Mouse (Mus musculus): Measurements from ENCODE around the gene Isca2.

Isca2 gene

GRCm38 (mm10) chr12:84814663-84815325 lies 41.7 kb downstream of the Isca2 start:
- in situ Hi-C loops (cut with MboI), result no loop called here

DNA sequence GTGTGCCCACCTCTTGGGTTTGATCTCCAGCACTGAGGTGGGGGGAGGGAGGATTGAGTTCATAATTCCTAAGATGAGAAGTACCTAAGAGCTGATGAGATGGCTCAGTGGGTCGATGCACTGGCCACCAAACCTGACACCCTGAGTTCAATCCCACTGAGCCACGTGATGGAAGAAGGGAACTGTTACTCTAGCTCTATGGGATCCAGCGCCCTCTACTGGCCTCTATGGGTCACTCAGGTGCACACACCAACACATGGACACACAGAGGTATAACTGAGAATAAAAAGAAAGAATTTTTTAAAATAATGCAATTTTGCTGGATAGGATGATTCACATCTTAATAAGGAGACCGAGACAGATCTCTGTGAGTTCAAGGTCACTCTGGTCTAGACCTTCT lies 45.4 kb downstream of the Isca2 start:
- in situ Hi-C loops (cut with MboI), result no loop called here

GRCm38 (mm10) chr12:84819236-84820168 lies 46.5 kb downstream of the Isca2 start:
- in situ Hi-C loops (cut with MboI), result no loop called here

- in situ Hi-C loops (cut with MboI), result no loop called here
Measured at GRCm38 (mm10) chr12:84823601-84824000, 50.5 kb downstream of the Isca2 start.

- in situ Hi-C loops (cut with MboI), result no loop called here
Measured at GRCm38 (mm10) chr12:84824203-84824602, 51.2 kb downstream of the Isca2 start.

Data from mature B cell (primary cell).